Mouse (Mus musculus) neural tube, embryonic 13.5 days (tissue): ENCODE results near the gene Pdcd10. TPM values are rescaled to one million over a fixed set of nuclear protein-coding genes. Genes with fewer than 3 reads are reported as not detected.

Experiments used
- ATAC-seq: fragments of 200-750 bp; cut with Nextera tagmentation; 2 replicates; pipeline ENCODE4 v1.8.0; 2017; ENCODE audit warnings: low read depth, mild to moderate bottlenecking, moderate TSS enrichment, moderate library complexity
- H3K27ac ChIP-seq: fragments of 300-500 bp; sonication (generic); replicated peaks from 2 replicates; pipeline ENCODE4 v1.5.1; 2015; ENCODE audit warnings: moderate library complexity, mild to moderate bottlenecking, inconsistent platforms
- H3K27me3 ChIP-seq: fragments of 300-500 bp; sonication (generic); 2 replicates; pipeline ENCODE4 v1.6.1; 2015; ENCODE audit warnings: mild to moderate bottlenecking, inconsistent platforms
- H3K36me3 ChIP-seq: fragments of 300-500 bp; sonication (generic); 2 replicates; pipeline ENCODE4 v1.6.1; 2015; ENCODE audit warnings: mild to moderate bottlenecking, inconsistent platforms
- H3K4me1 ChIP-seq: fragments of 300-500 bp; sonication (generic); replicated peaks from 2 replicates; pipeline ENCODE4 v1.6.1; 2015; ENCODE audit warnings: inconsistent platforms
- H3K4me2 ChIP-seq: fragments of 300-500 bp; sonication (generic); 2 replicates; pipeline ENCODE4 v1.6.1; 2015; ENCODE audit warnings: inconsistent platforms, mild to moderate bottlenecking, moderate library complexity
- H3K4me3 ChIP-seq: fragments of 300-500 bp; sonication (generic); 2 replicates; pipeline ENCODE4 v1.5.1; 2015; ENCODE audit warnings: mild to moderate bottlenecking, inconsistent platforms
- H3K9ac ChIP-seq: fragments of 300-500 bp; sonication (generic); 2 replicates; pipeline ENCODE4 v1.6.1; 2015; ENCODE audit warnings: moderate library complexity, mild to moderate bottlenecking, inconsistent platforms
- H3K9me3 ChIP-seq: fragments of 300-500 bp; sonication (generic); 2 replicates; pipeline ENCODE4 v1.6.1; 2016; ENCODE audit warnings: inconsistent platforms
- WGBS: fragments of 180-500 bp; shearing (Covaris S2); methylation state at CpG from one replicate; pipeline ENCODE4 v1.1.7; 2015; 5-methylcytosine and 5-hydroxymethylcytosine counted together
- polyA plus RNA-seq: library from polyadenylated mRNA; unstranded; fragments of >200 nt; fragmentation: Nextera tagmentation; extraction: Ambion mirVana; gene quantifications from 2 replicates; pipeline ENCODE4 v1.2.1, GENCODE M21; 2015

Gene Pdcd10
- polyA plus RNA-seq, 1 experiment from 2014 or later: 85.9 TPM

GRCm38 (mm10) chr3:75534045-75534834 lies 22.4 kb downstream of the Pdcd10 start:
- WGBS: 91% methylated on average over 3 of the region's 3 CpGs
- no peak overlapping the region for H3K4me3 ChIP-seq
- H3K9ac ChIP-seq: no peak overlapping the region
- H3K27ac ChIP-seq: no peak overlapping the region
- peaks cover 14% of the 10 kb centered on the region for H3K36me3 ChIP-seq
- H3K4me1 ChIP-seq: no peaks in the 10 kb centered on the region
- no peaks in the 10 kb centered on the region for H3K27me3 ChIP-seq
- no peaks in the 10 kb centered on the region for H3K9me3 ChIP-seq
- no peak for ATAC-seq
- H3K4me2 ChIP-seq: no peak overlapping the region

GRCm38 (mm10) chr3:75531074-75531473 lies 25.6 kb downstream of the Pdcd10 start:
- WGBS: 98% methylated on average over 3 of the region's 3 CpGs

GRCm38 (mm10) chr3:75522527-75522926 lies 34.1 kb downstream of the Pdcd10 start:
- Histone ChIP-seq H3K4me2 (no peak overlapping the region), H3K4me3 (no peak overlapping the region), H3K27me3 (no peaks in the 10 kb centered on the region), H3K9me3 (no peaks in the 10 kb centered on the region), H3K27ac (no peak overlapping the region), H3K4me1 (peaks cover 6% of the 10 kb centered on the region), H3K36me3 (peaks cover 39% of the 10 kb centered on the region), H3K9ac (no peak overlapping the region)
- no peak for ATAC-seq
- WGBS: 91% methylated on average over 1 of the region's 1 CpGs

More at GRCm38 (mm10) chr3:75531074-75531473, 25.6 kb downstream of the Pdcd10 start:
- Histone ChIP-seq H3K4me2 (no peak overlapping the region), H3K4me1 (no peaks in the 10 kb centered on the region), H3K4me3 (no peak overlapping the region), H3K9me3 (no peaks in the 10 kb centered on the region), H3K36me3 (peaks cover 21% of the 10 kb centered on the region), H3K27me3 (no peaks in the 10 kb centered on the region), H3K9ac (no peak overlapping the region), H3K27ac (no peak overlapping the region)
- ATAC-seq: no peak

- no peak for ATAC-seq
- H3K4me1 ChIP-seq: peaks cover 6% of the 10 kb centered on the region
- H3K9ac ChIP-seq: no peak overlapping the region
- H3K36me3 ChIP-seq: peaks cover 28% of the 10 kb centered on the region
- no peak overlapping the region for H3K4me2 ChIP-seq
- H3K27ac ChIP-seq: no peak overlapping the region
- WGBS: 71% methylated on average over 2 of the region's 2 CpGs
- no peak overlapping the region for H3K4me3 ChIP-seq
- no peaks in the 10 kb centered on the region for H3K9me3 ChIP-seq
- H3K27me3 ChIP-seq: no peaks in the 10 kb centered on the region
These were observed 35.3 kb downstream of the Pdcd10 start for GRCm38 (mm10) chr3:75521314-75521713.

- H3K27me3 ChIP-seq: no peaks in the 10 kb centered on the region
- peaks cover 6% of the 10 kb centered on the region for H3K4me1 ChIP-seq
- no peaks in the 10 kb centered on the region for H3K9me3 ChIP-seq
- no peak overlapping the region for H3K4me2 ChIP-seq
- peaks cover 29% of the 10 kb centered on the region for H3K36me3 ChIP-seq
- WGBS: 78% methylated on average over 7 of the region's 7 CpGs
- H3K4me3 ChIP-seq: no peak overlapping the region
- no peak for ATAC-seq
- H3K9ac ChIP-seq: no peak overlapping the region
- H3K27ac ChIP-seq: no peak overlapping the region
These were observed 38.9 kb downstream of the Pdcd10 start for GRCm38 (mm10) chr3:75517631-75518250.

GRCm38 (mm10) chr3:75498961-75499960 lies 57.4 kb downstream of the Pdcd10 start:
- no peaks in the 10 kb centered on the region for H3K36me3 ChIP-seq
- no peak overlapping the region for H3K27ac ChIP-seq
- no peaks in the 10 kb centered on the region for H3K9me3 ChIP-seq
- H3K4me3 ChIP-seq: no peak overlapping the region
- ATAC-seq: no peak
- WGBS: 88% methylated on average over 7 of the region's 7 CpGs
- no peak overlapping the region for H3K4me2 ChIP-seq
- H3K27me3 ChIP-seq: no peaks in the 10 kb centered on the region
- H3K4me1 ChIP-seq: no peaks in the 10 kb centered on the region
- no peak overlapping the region for H3K9ac ChIP-seq

- Histone ChIP-seq H3K4me3 (no peak overlapping the region), H3K9me3 (no peaks in the 10 kb centered on the region), H3K4me2 (no peak overlapping the region), H3K36me3 (no peaks in the 10 kb centered on the region), H3K27ac (no peak overlapping the region), H3K9ac (no peak overlapping the region), H3K4me1 (no peaks in the 10 kb centered on the region), H3K27me3 (no peaks in the 10 kb centered on the region)
- no peak for ATAC-seq
- 50% methylated on average over 3 of the region's 3 CpGs for WGBS
These were observed 63.7 kb downstream of the Pdcd10 start for GRCm38 (mm10) chr3:75492913-75493312.

GRCm38 (mm10) chr3:75482056-75482455 lies 74.6 kb downstream of the Pdcd10 start, which contains the start of gene Wdr49:
Gene Wdr49 (minus strand): TSS chr3:75482156.
- Histone ChIP-seq H3K9me3 (no peaks in the 10 kb centered on the region), H3K4me1 (no peaks in the 10 kb centered on the region), H3K4me3 (no peak within 1 kb of the TSS), H3K4me2 (no peak within 1 kb of the TSS), H3K9ac (no peak within 1 kb of the TSS), H3K27me3 (no peaks in the 10 kb centered on the region), H3K27ac (no peak within 1 kb of the TSS), H3K36me3 (no peaks in the 10 kb centered on the region)
- 39% methylated on average over 2 of the region's 2 CpGs for WGBS
- ATAC-seq: no peak

GRCm38 (mm10) chr3:75475106-75475505 lies 81.5 kb downstream of the Pdcd10 start:
- Histone ChIP-seq H3K27me3 (no peaks in the 10 kb centered on the region), H3K27ac (no peak overlapping the region), H3K9ac (no peak overlapping the region), H3K9me3 (no peaks in the 10 kb centered on the region), H3K4me1 (no peaks in the 10 kb centered on the region), H3K36me3 (no peaks in the 10 kb centered on the region), H3K4me2 (no peak overlapping the region), H3K4me3 (no peak overlapping the region)
- WGBS: 77% methylated on average over 7 of the region's 7 CpGs
- no peak for ATAC-seq

GRCm38 (mm10) chr3:75474657-75475056 lies 82.0 kb downstream of the Pdcd10 start:
- 94% methylated on average over 7 of the region's 7 CpGs for WGBS
- Histone ChIP-seq H3K27me3 (no peaks in the 10 kb centered on the region), H3K4me3 (no peak overlapping the region)

GRCm38 (mm10) chr3:75468154-75468553 lies 88.5 kb downstream of the Pdcd10 start:
- no peaks in the 10 kb centered on the region for H3K4me1 ChIP-seq
- H3K27ac ChIP-seq: no peak overlapping the region
- 86% methylated on average over 7 of the region's 7 CpGs for WGBS
- ATAC-seq: no peak
- no peaks in the 10 kb centered on the region for H3K9me3 ChIP-seq
- no peak overlapping the region for H3K4me2 ChIP-seq
- H3K9ac ChIP-seq: no peak overlapping the region
- H3K36me3 ChIP-seq: no peaks in the 10 kb centered on the region
- no peak overlapping the region for H3K4me3 ChIP-seq
- H3K27me3 ChIP-seq: no peaks in the 10 kb centered on the region

More at GRCm38 (mm10) chr3:75474657-75475056, 82.0 kb downstream of the Pdcd10 start:
- no peak overlapping the region for H3K9ac ChIP-seq
- no peaks in the 10 kb centered on the region for H3K4me1 ChIP-seq
- H3K9me3 ChIP-seq: no peaks in the 10 kb centered on the region
- no peak for ATAC-seq
- no peak overlapping the region for H3K27ac ChIP-seq
- H3K36me3 ChIP-seq: no peaks in the 10 kb centered on the region
- H3K4me2 ChIP-seq: no peak overlapping the region
